Mouse (Mus musculus): ENCODE measurements around the gene Apbb2. TPM values are rescaled to one million over a fixed set of nuclear protein-coding genes. Genes with fewer than 3 reads are reported as not detected.

The Apbb2 gene
- polyA plus RNA-seq, 1 experiment from 2014 or later, result 25.1 TPM

- no peak overlapping the region for H3K4me3 ChIP-seq
- H3K27ac ChIP-seq, result no peak overlapping the region
- no peaks in the 10 kb centered on the region for H3K36me3 ChIP-seq
- H3K9me3 ChIP-seq, result no peaks in the 10 kb centered on the region
- H3K4me1 ChIP-seq, result peaks cover 8% of the 10 kb centered on the region; the same call in 1 of the 2 replicates
- WGBS, result 89% methylated on average over 11 of the region's 11 CpGs
- no peak for DNase-seq (ENCODE audit: low spot score)
- no peaks in the 10 kb centered on the region for H3K27me3 ChIP-seq (ENCODE audit: insufficient read depth, poor library complexity, severe bottlenecking)
Observed at GRCm38 (mm10) chr5:66367641-66368040, 250.9 kb downstream of the Apbb2 start.

GRCm38 (mm10) chr5:66363274-66364261 lies 255.0 kb downstream of the Apbb2 start:
- Histone ChIP-seq H3K9me3 (no peaks in the 10 kb centered on the region), H3K27me3 (ENCODE audit: insufficient read depth, poor library complexity, severe bottlenecking) (no peaks in the 10 kb centered on the region), H3K4me1 (peaks cover 8% of the 10 kb centered on the region; the same call in 1 of the 2 replicates), H3K36me3 (0 out of 2 replicates have a peak, but pooled peaks cover 7% of the 10 kb centered on the region), H3K4me3 (no peak overlapping the region), H3K27ac (no peak overlapping the region)
- no peak for DNase-seq (ENCODE audit: low spot score)
- WGBS, result 75% methylated on average over 18 of the region's 18 CpGs

- H3K36me3 ChIP-seq, result peaks cover 10% of the 10 kb centered on the region
- H3K4me1 ChIP-seq, result peaks cover 8% of the 10 kb centered on the region; the same call in 1 of the 2 replicates
- 84% methylated on average over 9 of the region's 9 CpGs for WGBS
- peaks cover 2% of the 10 kb centered on the region; the same call in 1 of the 2 replicates for H3K9me3 ChIP-seq
- H3K27me3 ChIP-seq (ENCODE audit: insufficient read depth, poor library complexity, severe bottlenecking), result no peaks in the 10 kb centered on the region
- H3K27ac ChIP-seq, result no peak overlapping the region
- no peak for DNase-seq (ENCODE audit: low spot score)
- H3K4me3 ChIP-seq, result no peak overlapping the region
Observed at GRCm38 (mm10) chr5:66360739-66361138, 257.8 kb downstream of the Apbb2 start.

GRCm38 (mm10) chr5:66359742-66360423 lies 258.7 kb downstream of the Apbb2 start:
- H3K36me3 ChIP-seq, result peaks cover 12% of the 10 kb centered on the region
- DNase-seq (ENCODE audit: low spot score), result no peak
- H3K27me3 ChIP-seq (ENCODE audit: insufficient read depth, poor library complexity, severe bottlenecking), result no peaks in the 10 kb centered on the region
- H3K4me3 ChIP-seq, result no peak overlapping the region
- peaks cover 4% of the 10 kb centered on the region; the same call in 1 of the 2 replicates for H3K9me3 ChIP-seq
- H3K4me1 ChIP-seq, result peaks cover 6% of the 10 kb centered on the region; the same call in 1 of the 2 replicates
- WGBS, result 82% methylated on average over 15 of the region's 15 CpGs
- no peak overlapping the region for H3K27ac ChIP-seq

- H3K36me3 ChIP-seq, result peaks cover 21% of the 10 kb centered on the region
- H3K27ac ChIP-seq, result no peak overlapping the region
- H3K9me3 ChIP-seq, result peaks cover 4% of the 10 kb centered on the region; the same call in 1 of the 2 replicates
- no peaks in the 10 kb centered on the region for H3K4me1 ChIP-seq
- DNase-seq (ENCODE audit: low spot score), result no peak
- H3K4me3 ChIP-seq, result no peak overlapping the region
- 88% methylated on average over 3 of the region's 3 CpGs for WGBS
- H3K27me3 ChIP-seq (ENCODE audit: insufficient read depth, poor library complexity, severe bottlenecking), result no peaks in the 10 kb centered on the region
Observed at GRCm38 (mm10) chr5:66355147-66355546, 263.4 kb downstream of the Apbb2 start.

GRCm38 (mm10) chr5:66353876-66354275 lies 264.7 kb downstream of the Apbb2 start:
- H3K27ac ChIP-seq, result no peak overlapping the region
- no peak overlapping the region for H3K4me3 ChIP-seq
- H3K4me1 ChIP-seq, result no peaks in the 10 kb centered on the region
- no peak for DNase-seq (ENCODE audit: low spot score)
- WGBS, result 80% methylated on average over 3 of the region's 3 CpGs
- peaks cover 4% of the 10 kb centered on the region; the same call in 1 of the 2 replicates for H3K9me3 ChIP-seq
- H3K36me3 ChIP-seq, result peaks cover 21% of the 10 kb centered on the region
- no peaks in the 10 kb centered on the region for H3K27me3 ChIP-seq (ENCODE audit: insufficient read depth, poor library complexity, severe bottlenecking)

- no peaks in the 10 kb centered on the region for H3K4me1 ChIP-seq
- no peak for DNase-seq (ENCODE audit: low spot score)
- H3K9me3 ChIP-seq, result peaks cover 4% of the 10 kb centered on the region; the same call in 1 of the 2 replicates
- H3K4me3 ChIP-seq, result no peak overlapping the region
- peaks cover 21% of the 10 kb centered on the region for H3K36me3 ChIP-seq
- no peak overlapping the region for H3K27ac ChIP-seq
- H3K27me3 ChIP-seq (ENCODE audit: insufficient read depth, poor library complexity, severe bottlenecking), result no peaks in the 10 kb centered on the region
- WGBS, result 83% methylated on average over 7 of the region's 7 CpGs
Observed at GRCm38 (mm10) chr5:66351836-66352390, 266.7 kb downstream of the Apbb2 start.

GRCm38 (mm10) chr5:66351064-66351463 lies 267.5 kb downstream of the Apbb2 start:
- Histone ChIP-seq H3K9me3 (peaks cover 4% of the 10 kb centered on the region; the same call in 1 of the 2 replicates), H3K27me3 (ENCODE audit: insufficient read depth, poor library complexity, severe bottlenecking) (no peaks in the 10 kb centered on the region), H3K36me3 (peaks cover 22% of the 10 kb centered on the region), H3K4me1 (no peaks in the 10 kb centered on the region), H3K27ac (no peak overlapping the region), H3K4me3 (no peak overlapping the region)
- 83% methylated on average over 12 of the region's 12 CpGs for WGBS
- DNase-seq (ENCODE audit: low spot score), result no peak

- Histone ChIP-seq H3K4me1 (no peaks in the 10 kb centered on the region), H3K9me3 (peaks cover under 1% of the 10 kb centered on the region; the same call in 1 of the 2 replicates), H3K4me3 (no peak overlapping the region), H3K36me3 (peaks cover 18% of the 10 kb centered on the region), H3K27ac (no peak overlapping the region), H3K27me3 (ENCODE audit: insufficient read depth, poor library complexity, severe bottlenecking) (no peaks in the 10 kb centered on the region)
- DNase-seq (ENCODE audit: low spot score), result no peak
- 80% methylated on average over 6 of the region's 6 CpGs for WGBS
Observed at GRCm38 (mm10) chr5:66350611-66351010, 268.0 kb downstream of the Apbb2 start.

GRCm38 (mm10) chr5:66348421-66348820 lies 270.2 kb downstream of the Apbb2 start:
- Histone ChIP-seq H3K9me3 (no peaks in the 10 kb centered on the region), H3K4me3 (no peak overlapping the region), H3K4me1 (peaks cover 4% of the 10 kb centered on the region; the same call in 1 of the 2 replicates), H3K27me3 (ENCODE audit: insufficient read depth, poor library complexity, severe bottlenecking) (no peaks in the 10 kb centered on the region), H3K36me3 (peaks cover 14% of the 10 kb centered on the region), H3K27ac (no peak overlapping the region)
- 84% methylated on average over 6 of the region's 6 CpGs for WGBS
- no peak for DNase-seq (ENCODE audit: low spot score)

GRCm38 (mm10) chr5:66346756-66347155 lies 271.8 kb downstream of the Apbb2 start:
- peaks cover 7% of the 10 kb centered on the region; the same call in 1 of the 2 replicates for H3K4me1 ChIP-seq
- WGBS, result 87% methylated on average over 6 of the region's 6 CpGs

GRCm38 (mm10) chr5:66345140-66345539 lies 273.4 kb downstream of the Apbb2 start:
- no peak for DNase-seq (ENCODE audit: low spot score)
- 56% methylated on average over 3 of the region's 3 CpGs for WGBS
- Histone ChIP-seq H3K36me3 (0 out of 2 replicates have a peak, but pooled peaks cover 2% of the 10 kb centered on the region), H3K4me1 (peaks cover 10% of the 10 kb centered on the region; the same call in 1 of the 2 replicates), H3K4me3 (no peak overlapping the region), H3K27me3 (ENCODE audit: insufficient read depth, poor library complexity, severe bottlenecking) (no peaks in the 10 kb centered on the region), H3K27ac (no peak overlapping the region), H3K9me3 (no peaks in the 10 kb centered on the region)

More at GRCm38 (mm10) chr5:66346756-66347155, 271.8 kb downstream of the Apbb2 start:
- Histone ChIP-seq H3K4me3 (no peak overlapping the region), H3K27ac (no peak overlapping the region), H3K36me3 (0 out of 2 replicates have a peak, but pooled peaks cover 2% of the 10 kb centered on the region), H3K27me3 (ENCODE audit: insufficient read depth, poor library complexity, severe bottlenecking) (no peaks in the 10 kb centered on the region), H3K9me3 (no peaks in the 10 kb centered on the region)
- no peak for DNase-seq (ENCODE audit: low spot score)

Measured in heart, embryonic 10.5 days (tissue).